Mouse (Mus musculus) MEL (cell line): ENCODE results near the gene Scn8a. TPM values are rescaled to one million over a fixed set of nuclear protein-coding genes. Genes with fewer than 3 reads are reported as not detected.

Experiments used
- DNase-seq: peaks from one replicate; pipeline ENCODE4 v3.0.0; 2011; ENCODE audit warnings: low read depth, low spot score
- H3K27ac ChIP-seq: 2 replicates; pipeline ENCODE4 v1.5.1; 2012; ENCODE audit warnings: low read depth, mild to moderate bottlenecking, control low read depth, low read length, moderate library complexity; ENCODE audit not compliant: control insufficient read depth
- H3K27me3 ChIP-seq, 2 experiments: fragments of 150-350 bp in 1 of 2; sonication (generic) in 1 of 2; 2 replicates each; pipeline ENCODE4 v1.6.1; 2012; ENCODE audit warnings: low read length in 2 of 2, mild to moderate bottlenecking in 2 of 2, improper control_type of control experiment in 1 of 2, moderate library complexity in 1 of 2; ENCODE audit not compliant: insufficient read depth in 2 of 2, control insufficient read depth in 1 of 2
- H3K36me3 ChIP-seq, 2 experiments: 2 replicates each; pipeline ENCODE4 v1.6.1; 2012 to 2014; ENCODE audit warnings: low read length in 2 of 2, improper control_type of control experiment in 1 of 2, inconsistent platforms in 1 of 2, mild to moderate bottlenecking in 1 of 2; ENCODE audit not compliant: insufficient read depth in 2 of 2, control insufficient read depth in 1 of 2
- H3K4me1 ChIP-seq, 2 experiments: fragments of 150-350 bp in 1 of 2; sonication (generic) in 1 of 2; 2 replicates each; pipeline ENCODE4 v1.6.1; 2012; ENCODE audit warnings: low read length in 2 of 2, improper control_type of control experiment in 1 of 2, mild to moderate bottlenecking in 1 of 2; ENCODE audit not compliant: insufficient read depth in 2 of 2, control insufficient read depth in 1 of 2
- H3K4me3 ChIP-seq, 2 experiments: fragments of 150-350 bp in 1 of 2; sonication (generic) in 1 of 2; 2 replicates each; pipeline ENCODE4 v1.5.1; 2012; ENCODE audit warnings: low read depth in 2 of 2, low read length in 2 of 2, mild to moderate bottlenecking in 2 of 2, moderate library complexity in 2 of 2, control low read depth in 1 of 2, improper control_type of control experiment in 1 of 2; ENCODE audit not compliant: control insufficient read depth in 1 of 2, insufficient read depth in 1 of 2
- H3K79me2 ChIP-seq: 2 replicates; pipeline ENCODE4 v1.6.1; 2012; ENCODE audit warnings: mild to moderate bottlenecking, low read length, moderate library complexity; ENCODE audit not compliant: control insufficient read depth, poor library complexity, insufficient read depth
- H3K9ac ChIP-seq: 2 replicates; pipeline ENCODE4 v1.6.1; 2012; ENCODE audit warnings: low read depth, mild to moderate bottlenecking, control low read depth, low read length, moderate library complexity; ENCODE audit not compliant: control insufficient read depth, poor library complexity, severe bottlenecking
- H3K9me3 ChIP-seq: fragments of 150-350 bp; sonication (generic); replicated peaks from 2 replicates; pipeline ENCODE4 v1.6.1; 2012; ENCODE audit warnings: mild to moderate bottlenecking, low read length, improper control_type of control experiment, moderate library complexity; ENCODE audit not compliant: insufficient read depth
- CTCF ChIP-seq, 3 experiments: IDR thresholded peaks in 2 of 3; conservative IDR thresholded peaks in 1 of 3; 2 replicates each; pipeline ENCODE4 v1.5.1; 2011 to 2012; ENCODE audit warnings: low read length in 3 of 3, low read depth in 2 of 3, mild to moderate bottlenecking in 2 of 3, improper control_type of control experiment in 1 of 3, inconsistent platforms in 1 of 3, mixed read lengths in 1 of 3, moderate library complexity in 1 of 3; ENCODE audit not compliant: control insufficient read depth in 1 of 3, insufficient read depth in 1 of 3, poor library complexity in 1 of 3, severe bottlenecking in 1 of 3
- ELF1 ChIP-seq: IDR thresholded peaks from 2 replicates; pipeline ENCODE4 v1.6.1; 2014; ENCODE audit warnings: low read depth, mild to moderate bottlenecking, inconsistent platforms, low read length, improper control_type of control experiment, moderate library complexity
- ETS1 ChIP-seq: IDR thresholded peaks from 2 replicates; pipeline ENCODE4 v1.6.1; 2012; ENCODE audit warnings: low read depth, mild to moderate bottlenecking, inconsistent platforms, low read length, improper control_type of control experiment, moderate library complexity
- JUND ChIP-seq: IDR thresholded peaks from 2 replicates; pipeline ENCODE4 v1.6.1; 2011; ENCODE audit warnings: low read depth, mild to moderate bottlenecking, improper control_type of control experiment, low read length
- MAFK ChIP-seq: IDR thresholded peaks from 2 replicates; pipeline ENCODE4 v1.6.1; 2011; ENCODE audit warnings: low read depth, mild to moderate bottlenecking, low read length, improper control_type of control experiment, borderline replicate concordance
- MEF2A ChIP-seq: IDR thresholded peaks from 2 replicates; pipeline ENCODE4 v1.6.1; 2014; ENCODE audit warnings: low read depth, mild to moderate bottlenecking, inconsistent platforms, low read length, improper control_type of control experiment; ENCODE audit not compliant: poor library complexity, insufficient replicate concordance, severe bottlenecking; ENCODE audit errors: extremely low read depth
- MYB ChIP-seq: IDR thresholded peaks from 2 replicates; pipeline ENCODE4 v1.6.1; 2011; ENCODE audit warnings: mild to moderate bottlenecking, low read depth, low read length, improper control_type of control experiment
- MYC ChIP-seq: IDR thresholded peaks from 2 replicates; pipeline ENCODE4 v1.6.1; 2011; ENCODE audit warnings: low read depth, mild to moderate bottlenecking, low read length, improper control_type of control experiment, moderate library complexity
- NRF1 ChIP-seq: IDR thresholded peaks from 2 replicates; pipeline ENCODE4 v1.6.1; 2014; ENCODE audit warnings: low read depth, mild to moderate bottlenecking, inconsistent platforms, low read length, improper control_type of control experiment, moderate library complexity; ENCODE audit not compliant: poor library complexity, insufficient read depth, severe bottlenecking
- RAD21 ChIP-seq: IDR thresholded peaks from 2 replicates; pipeline ENCODE4 v1.6.1; 2011; ENCODE audit warnings: mild to moderate bottlenecking, low read depth, low read length, improper control_type of control experiment
- SIN3A ChIP-seq: IDR thresholded peaks from 2 replicates; pipeline ENCODE4 v1.6.1; 2012; ENCODE audit warnings: low read length, improper control_type of control experiment, inconsistent platforms
- TBP ChIP-seq: IDR thresholded peaks from 2 replicates; pipeline ENCODE4 v1.8.0; 2011; ENCODE audit warnings: low read depth, low read length, improper control_type of control experiment
- USF1 ChIP-seq: IDR thresholded peaks from 2 replicates; pipeline ENCODE4 v1.6.1; 2014; ENCODE audit warnings: low read depth, mild to moderate bottlenecking, inconsistent platforms, low read length, improper control_type of control experiment, moderate library complexity
- USF2 ChIP-seq, 2 experiments: IDR thresholded peaks; 2 replicates each; pipeline ENCODE4 v1.6.1; 2011 to 2012; ENCODE audit warnings: improper control_type of control experiment in 2 of 2, low read length in 2 of 2, borderline replicate concordance in 1 of 2, inconsistent platforms in 1 of 2, low read depth in 1 of 2, mild to moderate bottlenecking in 1 of 2; ENCODE audit not compliant: insufficient read depth in 1 of 2
- ZKSCAN1 ChIP-seq: IDR thresholded peaks from 2 replicates; pipeline ENCODE4 v1.6.1; 2012; ENCODE audit warnings: low read depth, mild to moderate bottlenecking, inconsistent platforms, low read length, improper control_type of control experiment, moderate library complexity
- ZNF384 ChIP-seq: IDR thresholded peaks from 2 replicates; pipeline ENCODE4 v1.6.1; 2012; ENCODE audit warnings: low read depth, mild to moderate bottlenecking, inconsistent platforms, low read length, improper control_type of control experiment
- polyA plus RNA-seq, 2 experiments: library from polyadenylated mRNA; stranded (reverse) in 1 of 2; unstranded in 1 of 2; fragments of >175 nt in 1 of 2; fragments of >200 nt in 1 of 2; gene quantifications; 2 replicates each; pipeline versions ENCODE4 v1.2.1 to v1.2.4; 2012; ENCODE audit warnings: low replicate concordance in 2 of 2, low read depth in 1 of 2; ENCODE audit not compliant: insufficient read length in 2 of 2, insufficient read depth in 1 of 2, missing spikeins in 1 of 2
- total RNA-seq: library from RNA; depleted of rRNA; stranded (reverse); fragments of 300-350 nt; gene quantifications from 2 replicates; pipeline ENCODE4 v1.2.3, GENCODE M21; 2012

Scn8a gene
- total and polyA plus RNA-seq, 3 experiments: 0.01 to 0.08 TPM; not detected in 1

DNA sequence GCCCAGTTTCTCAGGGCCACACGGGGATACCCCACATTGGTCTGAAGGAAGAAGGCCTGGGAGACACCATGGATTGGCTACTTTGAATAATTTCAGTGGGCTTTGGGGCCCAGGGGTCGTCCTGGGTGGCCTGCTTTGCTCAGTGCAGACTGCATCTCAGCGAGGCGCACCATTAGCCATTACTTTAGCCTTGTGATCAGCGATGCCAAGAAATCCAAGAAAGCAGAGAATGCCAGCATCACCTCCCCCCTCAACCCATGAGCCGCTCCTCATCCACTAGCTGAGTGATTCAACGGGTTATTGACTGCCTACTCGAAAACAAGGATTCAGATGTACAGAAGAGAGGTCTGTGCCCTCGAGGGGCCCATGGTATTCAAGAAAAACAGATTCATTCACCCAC lies 34.2 kb downstream of the Scn8a start:
- no peak overlapping the region for H3K4me3 ChIP-seq
- no peaks in the 10 kb centered on the region for H3K36me3 ChIP-seq
- no peak for DNase-seq
- TF ChIP-seq NRF1 (no peak), MYB (no peak), ELF1 (no peak), MYC (no peak), TBP (no peak), MEF2A (no peak), USF1 (no peak), MAFK (no peak), CTCF (IDR thresholded peaks at IDR 0.05 in 2 of 3, conservative IDR thresholded peaks at IDR 0.05 in 1 of 3; ENCODE audit: control insufficient read depth in 1 of 3, insufficient read depth in 1 of 3, low read depth in 2 of 3, low read length in 3 of 3, poor library complexity in 1 of 3, severe bottlenecking in 1 of 3) (no peak), SIN3A (no peak), JUND (no peak)
- no peaks in the 10 kb centered on the region for H3K27me3 ChIP-seq
- H3K79me2 ChIP-seq: no peaks in the 10 kb centered on the region
- H3K27ac ChIP-seq: no peak overlapping the region
- H3K4me1 ChIP-seq: no peaks in the 10 kb centered on the region
- no peaks in the 10 kb centered on the region for H3K9me3 ChIP-seq
- no peak overlapping the region for H3K9ac ChIP-seq

DNA sequence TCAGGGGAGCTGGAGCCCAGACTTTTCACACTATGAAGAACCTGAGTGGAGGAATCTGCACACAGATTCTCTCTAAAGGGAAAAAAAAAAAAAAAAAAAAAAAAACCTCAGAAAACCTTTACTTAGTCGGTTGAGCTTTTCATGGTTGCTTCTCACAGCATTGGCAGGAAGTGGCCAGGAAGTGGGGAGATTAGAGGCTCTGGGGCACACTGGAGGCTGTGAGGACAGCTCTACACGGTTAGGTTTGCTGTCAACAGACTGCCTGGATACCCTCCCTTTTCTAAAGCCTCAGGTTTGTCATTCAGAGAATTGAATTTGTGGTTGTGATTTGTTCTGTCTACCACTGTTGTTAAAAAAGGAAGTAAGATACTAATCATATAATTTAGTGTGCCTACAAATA lies 35.3 kb downstream of the Scn8a start:
- H3K9ac ChIP-seq: no peak overlapping the region
- H3K79me2 ChIP-seq: no peaks in the 10 kb centered on the region
- no peaks in the 10 kb centered on the region for H3K27me3 ChIP-seq
- TF ChIP-seq MAFK (no peak), USF2 (IDR thresholded peaks at IDR 0.05; ENCODE audit: borderline replicate concordance in 1 of 2, insufficient read depth in 1 of 2, low read depth in 1 of 2, low read length in 2 of 2) (no peak), ZNF384 (no peak), JUND (no peak), ZKSCAN1 (no peak), ETS1 (no peak), RAD21 (no peak)
- no peaks in the 10 kb centered on the region for H3K9me3 ChIP-seq
- no peak for DNase-seq
- H3K27ac ChIP-seq: no peak overlapping the region
- no peaks in the 10 kb centered on the region for H3K4me1 ChIP-seq
- H3K4me3 ChIP-seq: no peak overlapping the region
- H3K36me3 ChIP-seq: no peaks in the 10 kb centered on the region
